Mouse (Mus musculus) cerebellum, adult 2 months (tissue): ENCODE results near the gene 1190005I06Rik. TPM values are rescaled to one million over a fixed set of nuclear protein-coding genes. Genes with fewer than 3 reads are reported as not detected.

Experiments used
- DNase-seq, 2 experiments: peaks; one replicate each; pipeline ENCODE4 v3.0.0; 2021
- H3K27ac ChIP-seq: fragments of 200-500 bp; 2 replicates; pipeline ENCODE4 v1.5.1; 2012; ENCODE audit warnings: low read length, control low read depth, inconsistent platforms; ENCODE audit not compliant: insufficient read depth
- H3K27me3 ChIP-seq: fragments of 200-500 bp; 2 replicates; pipeline ENCODE4 v1.6.1; 2012; ENCODE audit warnings: inconsistent platforms, mild to moderate bottlenecking, low read length, moderate library complexity; ENCODE audit not compliant: control insufficient read depth, insufficient read depth
- H3K4me1 ChIP-seq: fragments of 200-500 bp; 2 replicates; pipeline ENCODE4 v1.6.1; 2011; ENCODE audit warnings: low read length; ENCODE audit not compliant: control insufficient read depth, insufficient read depth
- H3K4me3 ChIP-seq: fragments of 200-500 bp; replicated peaks from 2 replicates; pipeline ENCODE3; 2011; ENCODE audit warnings: mild to moderate bottlenecking, low read depth, low read length, control low read depth; ENCODE audit not compliant: insufficient read depth
- CTCF ChIP-seq: fragments of 200-500 bp; IDR thresholded peaks from 2 replicates; pipeline ENCODE4 v1.5.1; 2011; ENCODE audit warnings: low read depth, mild to moderate bottlenecking, control low read depth, low read length, moderate library complexity, borderline replicate concordance; ENCODE audit not compliant: insufficient read depth
- POLR2A ChIP-seq: fragments of 200-500 bp; IDR thresholded peaks from 2 replicates; pipeline ENCODE4 v1.6.1; 2011; ENCODE audit warnings: low read length, control low read depth, borderline replicate concordance; ENCODE audit not compliant: insufficient read depth
- WGBS: fragments of 180-500 bp; shearing (Covaris S2); methylation state at CpG from one replicate; pipeline ENCODE4 v1.1.7; 2018; 5-methylcytosine and 5-hydroxymethylcytosine counted together
- polyA plus RNA-seq: library from polyadenylated mRNA; depleted of rRNA; stranded (reverse); fragments of >200 nt; gene quantifications from 2 replicates; pipeline ENCODE4 v1.2.3, GENCODE M21; 2012

The 1190005I06Rik gene
- polyA plus RNA-seq, 1 experiment: 8.1 TPM

DNA sequence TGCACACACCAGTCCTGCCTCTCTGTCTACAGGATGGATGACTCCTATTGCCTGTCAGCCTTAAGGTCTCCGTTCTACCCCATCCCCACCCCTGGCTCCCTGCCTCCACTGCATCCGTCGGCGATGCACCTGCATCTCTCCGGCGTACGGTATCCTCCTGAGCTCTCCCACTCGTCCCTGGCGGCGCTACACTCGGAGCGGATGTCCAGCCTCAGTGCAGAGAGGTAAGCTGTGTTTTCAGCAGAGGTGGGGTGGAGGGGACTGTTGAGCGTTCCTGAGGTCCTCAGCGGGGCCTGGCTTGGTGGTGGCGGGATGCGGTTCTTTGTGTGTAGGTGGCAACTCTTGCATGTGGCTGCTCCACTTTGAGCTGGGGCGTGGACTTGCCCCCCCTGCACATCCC lies 79.7 kb downstream of the 1190005I06Rik start:
- DNase-seq: no peak
- H3K27me3 ChIP-seq: no peaks in the 10 kb centered on the region
- TF ChIP-seq POLR2A (no peak), CTCF (no peak)
- H3K4me3 ChIP-seq: no peak overlapping the region
- no peak overlapping the region for H3K27ac ChIP-seq
- 95% methylated on average over 17 of the region's 17 CpGs for WGBS
- peaks cover 59% of the 10 kb centered on the region for H3K4me1 ChIP-seq

DNA sequence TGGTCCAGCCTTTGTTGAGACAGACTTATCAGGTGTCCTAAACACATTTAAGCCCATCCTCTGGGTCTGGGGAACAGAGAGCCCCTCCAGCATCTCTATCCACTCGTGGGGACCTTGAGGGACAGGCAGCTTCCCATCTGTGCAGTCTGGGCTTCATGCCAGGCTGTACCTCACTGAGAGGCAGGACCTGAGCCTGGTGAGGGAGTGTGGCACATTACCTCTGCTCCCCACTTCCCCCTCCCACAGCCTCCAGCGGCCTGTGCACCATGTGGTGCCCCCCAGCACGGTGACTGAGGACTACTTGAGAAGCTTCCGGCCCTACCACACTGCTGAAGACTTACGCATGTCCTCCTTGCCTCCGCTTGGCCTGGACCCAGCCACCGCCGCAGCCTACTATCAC lies 80.8 kb downstream of the 1190005I06Rik start:
- Histone ChIP-seq H3K4me1 (peaks cover 64% of the 10 kb centered on the region), H3K27ac (no peak overlapping the region), H3K4me3 (no peak overlapping the region), H3K27me3 (no peaks in the 10 kb centered on the region)
- WGBS: 21% methylated on average over 8 of the region's 8 CpGs
- TF ChIP-seq CTCF (no peak), POLR2A (no peak)
- peak in 1 of 2 experiments; percentile 75 for DNase-seq

DNA sequence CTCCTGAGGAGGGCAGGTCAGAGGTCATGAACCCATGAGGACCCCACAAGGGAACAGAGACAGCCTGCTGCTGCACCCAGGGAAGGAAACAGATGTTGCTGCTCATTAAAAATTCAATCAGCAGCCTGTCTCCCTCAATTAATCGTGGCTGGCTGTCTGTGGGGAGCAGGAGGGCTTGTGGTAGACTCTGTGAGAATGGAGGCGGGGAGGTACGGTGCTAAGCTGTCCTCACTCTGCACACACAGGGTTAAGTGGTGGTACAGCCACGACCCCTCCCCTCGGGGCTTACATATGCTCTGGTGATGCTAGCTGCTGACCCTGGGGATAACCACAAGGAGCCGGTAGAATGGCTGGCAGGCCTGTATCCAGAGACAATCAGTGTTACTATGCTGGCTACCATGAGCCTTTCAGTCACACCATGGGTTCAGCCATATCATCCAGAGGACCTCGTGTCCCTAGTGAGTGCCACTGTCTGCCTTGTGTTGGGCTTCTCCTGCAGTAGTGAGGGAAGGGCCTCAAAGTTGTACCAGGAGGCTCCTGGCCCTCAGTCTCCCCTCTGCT lies 82.2 kb downstream of the 1190005I06Rik start:
- 43% methylated on average over 7 of the region's 7 CpGs for WGBS
- H3K4me1 ChIP-seq: peaks cover 74% of the 10 kb centered on the region
- no peaks in the 10 kb centered on the region for H3K27me3 ChIP-seq
- H3K27ac ChIP-seq: no peak overlapping the region
- TF ChIP-seq POLR2A (no peak), CTCF (no peak)
- no peak overlapping the region for H3K4me3 ChIP-seq
- DNase-seq: no peak

DNA sequence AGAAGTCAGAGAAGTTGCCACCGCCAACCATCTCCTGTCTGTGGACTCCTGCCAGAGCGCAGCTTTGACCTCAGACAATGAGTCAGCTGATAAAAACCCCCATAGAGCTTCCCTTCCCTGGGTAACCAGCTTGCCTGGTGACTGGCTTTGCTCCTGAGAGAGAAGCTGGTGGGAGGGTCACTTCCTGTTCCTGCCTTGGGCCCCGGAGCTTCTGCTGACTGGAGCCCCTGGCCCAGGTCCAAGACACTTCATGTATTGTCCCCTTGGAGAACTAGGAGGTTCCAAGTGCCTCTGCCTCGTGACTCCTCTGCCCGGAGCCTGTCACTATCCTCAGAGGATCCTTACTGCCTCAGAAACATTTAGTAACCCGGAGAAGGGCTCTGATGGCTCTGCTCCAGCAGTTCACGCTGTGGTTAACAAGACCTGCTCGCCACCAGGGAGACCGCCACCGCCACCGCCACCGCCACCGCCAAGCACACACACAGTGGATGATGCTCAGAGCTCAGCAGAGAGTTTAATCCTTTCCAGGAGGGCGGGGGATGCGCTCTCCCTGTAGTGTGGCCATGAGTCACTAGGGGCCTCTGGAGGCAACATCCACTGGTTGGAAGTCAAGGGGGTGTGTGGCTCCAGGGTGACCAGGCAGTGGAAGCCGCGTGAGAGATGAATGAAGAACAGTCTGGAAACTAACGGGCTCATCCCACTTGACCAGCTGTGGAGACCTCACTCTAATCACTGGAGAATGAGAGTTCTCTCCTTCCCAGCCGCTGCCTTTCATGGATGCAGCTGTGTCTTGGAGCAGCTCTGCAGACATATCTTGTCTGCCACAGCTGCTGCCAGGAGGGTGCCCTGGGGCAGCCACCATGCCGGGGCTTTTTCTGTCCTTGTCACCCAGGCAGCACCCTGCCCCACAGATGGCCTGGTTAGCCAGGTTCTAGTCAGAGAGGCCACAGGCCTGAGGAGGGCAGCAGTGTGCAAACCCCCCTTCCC lies 83.3 kb downstream of the 1190005I06Rik start:
- H3K27me3 ChIP-seq: no peaks in the 10 kb centered on the region
- peak overlapping the region; percentile 18 for H3K27ac ChIP-seq
- no peak overlapping the region for H3K4me3 ChIP-seq
- H3K4me1 ChIP-seq: peaks cover 80% of the 10 kb centered on the region
- TF ChIP-seq POLR2A (no peak), CTCF (peak; percentile 15; the same call in 1 of the 2 replicates)
- 18% methylated on average over 20 of the region's 20 CpGs for WGBS
- DNase-seq: peak; percentile 74 to 77

DNA sequence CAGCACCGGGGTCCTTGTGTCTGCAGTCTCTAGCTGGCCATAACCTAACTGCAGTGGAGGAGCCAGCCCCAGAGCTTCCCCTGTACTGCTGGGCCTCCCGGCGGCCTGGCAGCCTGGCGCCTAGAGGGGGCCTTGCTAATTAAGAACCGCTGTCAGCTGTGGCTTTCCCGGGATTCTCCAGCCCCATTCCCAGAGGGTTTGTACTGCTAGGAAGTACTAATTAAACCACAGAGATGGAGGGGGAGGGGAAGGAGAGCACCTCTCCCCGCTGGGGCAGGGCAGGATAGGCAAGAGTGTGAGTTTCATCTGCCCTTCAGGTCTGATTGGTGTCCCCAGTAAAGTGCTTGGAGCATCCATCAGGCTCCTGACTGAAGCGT lies 84.1 kb downstream of the 1190005I06Rik start:
- DNase-seq: no peak
- Histone ChIP-seq H3K4me3 (no peak overlapping the region), H3K4me1 (peaks cover 88% of the 10 kb centered on the region), H3K27me3 (no peaks in the 10 kb centered on the region), H3K27ac (peak overlapping the region; percentile 18; the same call in 1 of the 2 replicates)
- no peak for TF ChIP-seq CTCF
- no peak for TF ChIP-seq POLR2A
- WGBS: 49% methylated on average over 8 of the region's 8 CpGs

DNA sequence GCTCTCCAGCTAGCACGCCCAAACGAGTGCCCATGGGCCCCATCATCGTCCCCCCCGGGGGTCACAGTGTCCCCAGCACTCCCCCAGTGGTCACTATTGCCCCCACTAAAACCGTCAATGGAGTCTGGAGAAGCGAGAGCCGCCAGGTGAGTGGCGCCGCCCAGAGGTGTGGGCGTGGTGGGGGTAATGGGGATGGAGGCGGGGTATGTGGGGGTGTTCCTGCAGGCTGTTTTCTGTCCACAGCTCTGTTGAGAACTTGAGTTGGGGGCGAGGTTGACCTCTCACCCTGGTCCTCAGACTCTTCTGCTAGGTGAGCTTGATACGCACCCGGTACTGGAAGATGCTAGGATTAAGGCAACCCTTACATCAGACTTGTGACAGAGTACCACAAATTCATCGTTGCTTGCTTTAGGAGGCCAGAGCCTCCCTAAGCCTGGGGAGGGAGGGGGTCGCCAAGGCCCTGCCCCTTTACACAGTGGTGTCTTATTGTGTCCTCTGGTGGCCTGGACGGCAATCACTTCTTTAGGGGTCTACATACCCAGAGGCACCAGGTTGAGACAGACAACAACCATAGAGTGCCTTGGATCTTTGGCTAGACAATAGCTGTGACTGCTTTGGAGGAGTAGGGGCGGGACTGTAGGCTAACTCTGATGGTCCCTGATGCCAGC lies 84.6 kb downstream of the 1190005I06Rik start:
- H3K27me3 ChIP-seq: no peaks in the 10 kb centered on the region

DNA sequence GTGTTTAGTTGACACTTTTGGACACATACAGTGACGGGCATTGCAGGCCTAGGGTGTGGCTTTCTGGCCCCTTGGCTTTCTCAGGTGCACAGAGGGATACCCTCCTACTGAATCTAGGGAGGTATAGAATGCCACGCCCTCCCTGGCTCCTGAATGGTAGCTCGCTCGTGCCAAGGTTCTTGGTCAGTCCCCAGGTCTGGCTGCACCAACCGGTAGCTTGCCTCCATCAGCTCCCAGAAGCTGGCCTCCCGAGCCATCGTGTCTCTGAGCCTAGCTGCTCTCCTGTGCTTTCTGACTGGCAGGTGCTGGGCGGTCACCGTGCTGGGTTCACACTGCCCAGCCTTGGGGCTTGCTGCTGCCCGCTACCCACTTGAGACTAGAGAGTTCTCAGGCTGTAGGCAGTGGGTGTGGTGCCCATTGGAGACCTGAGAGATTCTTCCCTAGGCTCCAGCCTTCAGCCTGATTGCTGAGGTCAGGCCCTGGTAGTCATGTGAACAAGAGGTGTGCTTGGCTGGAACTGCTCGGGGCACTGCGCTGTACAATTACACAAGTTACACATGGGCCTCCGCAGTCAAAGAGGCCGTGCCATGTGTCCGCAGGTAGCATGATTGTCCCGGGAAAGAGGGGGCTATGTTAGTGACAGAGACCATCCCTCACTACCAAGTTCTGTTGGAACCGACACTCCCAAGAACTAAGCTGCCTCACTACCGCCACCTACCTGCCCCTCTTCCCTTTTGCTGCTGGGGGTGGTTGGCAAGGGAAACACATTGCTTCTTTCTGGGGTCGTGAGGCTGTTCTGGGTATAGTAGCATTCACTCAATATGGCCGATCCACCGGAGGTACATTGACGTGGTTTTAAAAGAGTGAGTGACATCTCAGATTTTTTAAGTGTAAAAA lies 85.6 kb downstream of the 1190005I06Rik start:
- no peak overlapping the region for H3K27ac ChIP-seq
- TF ChIP-seq CTCF: peak; percentile 64
- TF ChIP-seq POLR2A: no peak
- H3K27me3 ChIP-seq: no peaks in the 10 kb centered on the region
- H3K4me3 ChIP-seq: no peak overlapping the region
- WGBS: 49% methylated on average over 22 of the region's 22 CpGs
- DNase-seq: peak in 1 of 2 experiments; percentile 66
- H3K4me1 ChIP-seq: peaks cover 90% of the 10 kb centered on the region

More for the DNA sequence above, 84.6 kb downstream of the 1190005I06Rik start:
- 81% methylated on average over 18 of the region's 18 CpGs for WGBS
- Histone ChIP-seq H3K4me1 (peaks cover 90% of the 10 kb centered on the region), H3K4me3 (no peak overlapping the region), H3K27ac (no peak overlapping the region)
- TF ChIP-seq POLR2A (no peak), CTCF (no peak)
- DNase-seq: no peak
